Mouse (Mus musculus): ENCODE results near the gene Maff.

Gene Maff

GRCm38 (mm10) chr15:79346051-79346793 lies at the start of gene Maff:
Gene Maff (plus strand): TSS chr15:79346621.
- no peak for DNase-seq

GRCm38 (mm10) chr15:79298553-79298952 lies 47.9 kb upstream of the Maff start:
- DNase-seq = no peak

- DNase-seq = no peak
These were observed 46.8 kb upstream of the Maff start for GRCm38 (mm10) chr15:79299563-79300155.

DNA sequence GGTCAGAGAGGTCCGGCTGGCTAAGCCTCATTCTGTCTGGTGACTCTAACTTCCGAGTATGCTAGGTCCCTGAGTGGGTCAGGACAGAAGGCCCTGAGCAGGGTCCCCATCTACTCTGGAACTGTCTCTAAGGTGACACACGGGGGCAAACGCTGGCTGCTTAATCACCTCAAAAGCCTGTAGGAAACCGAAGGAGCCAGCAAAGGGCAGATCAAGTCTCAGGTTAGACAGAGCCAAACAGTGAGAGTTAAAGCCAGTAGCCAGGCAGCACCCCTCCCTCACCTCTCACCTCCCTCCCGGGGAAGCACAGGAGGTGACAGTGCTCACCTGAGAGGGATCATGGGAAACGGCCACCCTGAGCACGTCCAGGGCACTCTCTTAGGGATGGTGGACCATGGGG lies 42.7 kb upstream of the Maff start:
- DNase-seq = peak; percentile 21

- DNase-seq = no peak
These were observed 41.6 kb upstream of the Maff start for GRCm38 (mm10) chr15:79304832-79305231.

GRCm38 (mm10) chr15:79306043-79306637 lies 40.3 kb upstream of the Maff start:
- DNase-seq = no peak

GRCm38 (mm10) chr15:79307861-79308260 lies 38.6 kb upstream of the Maff start:
- DNase-seq = no peak

DNA sequence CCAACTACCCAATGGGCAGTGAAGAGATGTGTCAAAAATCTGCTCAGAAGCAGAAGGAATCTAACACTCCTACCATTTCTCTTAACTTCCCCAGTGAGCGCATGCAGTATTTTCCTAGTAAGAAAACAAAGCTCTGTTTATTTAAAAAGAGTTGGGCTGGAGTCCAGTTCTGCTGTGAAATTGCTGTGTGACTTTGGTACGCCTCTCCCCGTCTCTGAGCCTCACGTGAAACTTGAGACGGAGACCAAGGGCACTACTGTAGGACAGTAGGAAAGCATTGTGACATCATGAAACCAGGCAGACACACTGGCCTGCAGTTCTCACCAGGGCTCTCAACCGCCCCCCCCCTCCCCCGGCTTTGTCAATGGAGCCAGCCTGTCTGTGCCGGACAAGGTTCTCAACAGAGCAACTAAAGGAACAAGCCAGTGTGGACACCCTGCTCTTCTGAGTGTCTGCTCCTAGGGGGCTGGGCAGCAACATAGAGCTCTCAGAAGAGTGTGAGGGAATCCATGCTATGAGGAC lies 32.5 kb upstream of the Maff start:
- DNase-seq = no peak

- no peak for DNase-seq
These were observed 24.7 kb upstream of the Maff start for GRCm38 (mm10) chr15:79321733-79322190.

- peak; percentile 32 for DNase-seq
These were observed 24.0 kb upstream of the Maff start for GRCm38 (mm10) chr15:79322281-79322990.

DNA sequence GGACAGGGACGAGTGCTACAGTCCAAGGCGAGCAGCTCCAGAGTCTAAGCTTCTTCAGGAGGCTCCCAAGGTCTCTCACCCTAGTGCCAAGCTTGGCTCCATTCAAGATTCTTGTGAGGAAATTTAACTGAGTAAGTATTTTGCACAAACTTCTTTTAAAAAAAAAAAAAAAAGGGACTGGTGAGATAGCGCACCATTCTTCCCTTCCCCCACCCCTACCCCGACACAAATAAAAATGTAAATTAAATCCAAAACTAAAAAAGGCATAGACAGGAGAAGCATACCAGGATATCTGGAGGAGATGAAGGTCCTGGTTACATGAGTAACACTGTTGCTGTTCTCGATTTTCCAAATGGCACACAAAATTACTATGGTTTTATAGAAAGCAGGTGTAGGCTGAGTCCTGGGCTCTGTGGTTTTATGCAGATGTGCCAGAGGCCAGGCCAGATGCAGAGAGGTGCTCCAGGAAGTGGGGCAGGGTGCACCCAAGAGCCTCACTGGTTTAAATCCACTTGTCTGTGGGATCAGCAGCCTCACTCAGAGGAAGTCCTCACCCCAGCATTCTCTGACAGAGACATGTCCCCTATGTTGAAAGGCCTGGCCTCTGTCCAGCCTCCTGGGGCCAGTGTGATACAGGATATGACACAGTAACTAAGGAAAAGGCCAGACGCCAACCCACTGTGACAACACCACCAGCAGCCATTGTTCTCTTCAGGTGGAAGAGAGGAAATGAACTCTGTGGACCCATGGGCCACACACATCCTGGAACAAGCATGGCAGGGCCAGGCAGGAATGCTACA lies 23.2 kb upstream of the Maff start:
- DNase-seq = peak; percentile 87

DNA sequence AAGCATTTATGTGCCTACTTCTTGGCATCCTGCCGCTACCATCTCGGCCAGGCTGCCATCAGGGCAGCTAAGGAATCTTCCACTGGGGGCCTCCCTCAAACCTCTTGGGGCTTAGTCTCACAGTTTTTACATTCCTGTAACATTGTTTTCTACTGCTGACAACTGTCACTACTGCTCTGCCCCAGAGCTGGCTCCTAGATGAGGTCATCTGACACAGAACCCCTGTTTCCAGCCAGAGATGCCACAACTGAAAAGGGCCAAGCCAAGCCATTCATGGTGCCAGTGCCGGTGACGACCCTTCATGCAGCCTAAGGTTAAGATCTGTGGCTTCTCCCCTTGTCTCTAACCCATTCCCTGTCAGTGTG lies 22.6 kb upstream of the Maff start:
- DNase-seq = no peak

GRCm38 (mm10) chr15:79324373-79324772 lies 22.0 kb upstream of the Maff start:
- DNase-seq = no peak

- DNase-seq = no peak
These were observed 20.7 kb upstream of the Maff start for GRCm38 (mm10) chr15:79325742-79326141.

GRCm38 (mm10) chr15:79326264-79326663 lies 20.2 kb upstream of the Maff start:
- DNase-seq = peak; percentile 40

GRCm38 (mm10) chr15:79326971-79327961 lies 19.2 kb upstream of the Maff start:
- peak; percentile 87 for DNase-seq

- peak; percentile 99 for DNase-seq
These were observed 18.1 kb upstream of the Maff start, which contains the start of gene Pla2g6 for GRCm38 (mm10) chr15:79328058-79328938. Gene Pla2g6 (minus strand): TSS chr15:79328390.

DNA sequence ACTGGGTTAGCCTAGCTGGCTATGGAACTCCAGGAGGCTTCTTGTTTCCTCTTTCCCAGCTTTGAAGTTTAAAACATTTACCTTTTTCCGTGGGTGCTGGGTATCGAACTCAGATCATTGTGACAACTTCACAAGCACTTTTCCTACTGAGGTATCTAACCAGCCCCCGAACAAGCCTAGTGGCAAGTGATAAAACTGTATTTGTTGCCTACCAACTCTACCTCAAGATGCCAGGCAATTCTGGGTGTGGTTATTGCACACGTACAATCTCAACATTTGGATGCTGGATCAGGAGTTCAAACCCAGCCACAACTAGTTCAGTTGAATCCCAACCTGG lies 17.5 kb upstream of the Maff start:
- peak; percentile 19 for DNase-seq

GRCm38 (mm10) chr15:79329346-79329978 lies 17.0 kb upstream of the Maff start:
- DNase-seq = peak; percentile 20

GRCm38 (mm10) chr15:79329979-79330363 lies 16.4 kb upstream of the Maff start:
- no peak for DNase-seq
